ENCODE assay signal across 9 mouse cellular contexts in genomic region chr13:106876278-106876677, GRCm38 (mm10).
A peak's percentile ranks its signal among the peaks of the same experiment; 100 is the strongest.
DNase-seq lines count a peak whose midpoint lies in the region; ATAC-seq and TF ChIP-seq lines count a peak whose summit lies in the region.
"Had no signal": no experiment of that assay in that cellular context is flagged by ENCODE, and none has a peak within 500 bp of the region (broad histone marks: within the 10 kb centered on the region; RNA-seq: fewer than 3 reads in every experiment).

No protein-coding gene starts in this region.

- H3K36me3 ChIP-seq in kidney, postnatal 0 days (ENCODE audit: insufficient read depth, low read length): peaks cover 6% of the 10 kb centered on the region; the same call in 1 of the 2 replicates
- H3K36me3 ChIP-seq in kidney, embryonic 16.5 days (ENCODE audit: insufficient read depth, low read length): peaks cover 17% of the 10 kb centered on the region
- H3K36me3 ChIP-seq in liver, postnatal 0 days (replicated peaks; ENCODE audit: insufficient read depth, low read length): peaks cover 16% of the 10 kb centered on the region
- peaks cover 27% of the 10 kb centered on the region; the same call in 1 of the 2 replicates for H3K36me3 ChIP-seq in forebrain, embryonic 14.5 days (ENCODE audit: control insufficient read depth, insufficient read depth, low read length)

- no peak overlapping the region for H3K27ac ChIP-seq in kidney, postnatal 0 days
- H3K27ac ChIP-seq in kidney, embryonic 16.5 days (ENCODE audit: low read length): no peak overlapping the region
- no peak overlapping the region for H3K27ac ChIP-seq in liver, postnatal 0 days (ENCODE audit: low read depth)
- H3K27ac ChIP-seq in forebrain, embryonic 14.5 days (ENCODE audit: low read depth, low read length): no peak overlapping the region
- H3K27ac ChIP-seq: hindbrain, embryonic 14.5 days; limb, embryonic 12.5 days had no signal

- no peaks in the 10 kb centered on the region for H3K9me3 ChIP-seq in kidney, postnatal 0 days (replicated peaks; ENCODE audit: low read length)
- no peaks in the 10 kb centered on the region for H3K9me3 ChIP-seq in kidney, embryonic 16.5 days (ENCODE audit: low read length)
- H3K9me3 ChIP-seq in liver, postnatal 0 days (ENCODE audit: low read length): no peaks in the 10 kb centered on the region
- no peaks in the 10 kb centered on the region for H3K9me3 ChIP-seq in forebrain, embryonic 14.5 days (replicated peaks; ENCODE audit: control insufficient read depth, low read length)
- H3K9me3 ChIP-seq: limb, embryonic 12.5 days had no signal

- H3K27me3 ChIP-seq in kidney, postnatal 0 days (ENCODE audit: insufficient read depth, low read length): no peaks in the 10 kb centered on the region
- H3K27me3 ChIP-seq in kidney, embryonic 16.5 days (ENCODE audit: insufficient read depth, low read length): no peaks in the 10 kb centered on the region
- no peaks in the 10 kb centered on the region for H3K27me3 ChIP-seq in liver, postnatal 0 days (ENCODE audit: insufficient read depth, low read length)
- H3K27me3 ChIP-seq in forebrain, embryonic 14.5 days (replicated peaks; ENCODE audit: control insufficient read depth, insufficient read depth, low read length): no peaks in the 10 kb centered on the region
- H3K27me3 ChIP-seq: limb, embryonic 12.5 days had no signal

- peak; percentile 53 for TF ChIP-seq CTCF in kidney, postnatal 0 days (IDR thresholded peaks at IDR 0.05; ENCODE audit: low read depth)
- TF ChIP-seq CTCF in liver, postnatal 0 days (IDR thresholded peaks at IDR 0.05; ENCODE audit: low read depth): peak; percentile 76

- no peaks in the 10 kb centered on the region for H3K4me1 ChIP-seq in kidney, postnatal 0 days (replicated peaks; ENCODE audit: insufficient read depth, low read length)
- H3K4me1 ChIP-seq in kidney, embryonic 16.5 days (ENCODE audit: insufficient read depth, low read length): no peaks in the 10 kb centered on the region
- no peaks in the 10 kb centered on the region for H3K4me1 ChIP-seq in liver, postnatal 0 days (ENCODE audit: insufficient read depth)
- no peaks in the 10 kb centered on the region for H3K4me1 ChIP-seq in forebrain, embryonic 14.5 days (ENCODE audit: control insufficient read depth, insufficient read depth, low read length)
- H3K4me1 ChIP-seq: limb, embryonic 12.5 days had no signal

- no peak overlapping the region for H3K4me3 ChIP-seq in kidney, postnatal 0 days (replicated peaks; ENCODE audit: low read depth, low read length)
- H3K4me3 ChIP-seq in kidney, embryonic 16.5 days (ENCODE audit: low read length): no peak overlapping the region
- no peak overlapping the region for H3K4me3 ChIP-seq in liver, postnatal 0 days (ENCODE audit: low read depth, low read length)
- no peak overlapping the region for H3K4me3 ChIP-seq in forebrain, embryonic 14.5 days (ENCODE audit: low read depth, low read length)
- H3K4me3 ChIP-seq: limb, embryonic 12.5 days had no signal

- ATAC-seq in kidney, postnatal 0 days (replicated peaks; ENCODE audit: low FRiP score, low read depth): no peak
- ATAC-seq in kidney, embryonic 16.5 days (ENCODE audit: low FRiP score, low TSS enrichment): no peak
- ATAC-seq in liver, postnatal 0 days: no peak
- no peak for ATAC-seq in forebrain, embryonic 14.5 days

- WGBS in kidney, postnatal 0 days: 95% methylated on average over 1 of the region's 1 CpGs
- WGBS in kidney, embryonic 16.5 days: 100% methylated on average over 1 of the region's 1 CpGs
- 80% methylated on average over 1 of the region's 1 CpGs for WGBS in liver, postnatal 0 days (ENCODE audit: insufficient replicate concordance)
- 91% methylated on average over 1 of the region's 1 CpGs for WGBS in forebrain, embryonic 14.5 days

- no peak overlapping the region for H3K9ac ChIP-seq in kidney, postnatal 0 days (ENCODE audit: low read depth, low read length)
- H3K9ac ChIP-seq in kidney, embryonic 16.5 days (replicated peaks; ENCODE audit: low read length): no peak overlapping the region
- H3K9ac ChIP-seq in liver, postnatal 0 days (replicated peaks): no peak overlapping the region
- no peak overlapping the region for H3K9ac ChIP-seq in forebrain, embryonic 14.5 days (ENCODE audit: low read length)
- H3K9ac ChIP-seq: hindbrain, embryonic 14.5 days; limb, embryonic 12.5 days had no signal

- TF ChIP-seq EP300 in liver, postnatal 0 days (IDR thresholded peaks at IDR 0.05; ENCODE audit: low read depth): no peak

- H3K4me2 ChIP-seq in kidney, postnatal 0 days (ENCODE audit: low read length): no peak overlapping the region
- no peak overlapping the region for H3K4me2 ChIP-seq in kidney, embryonic 16.5 days (replicated peaks; ENCODE audit: low read depth, low read length)
- no peak overlapping the region for H3K4me2 ChIP-seq in liver, postnatal 0 days (ENCODE audit: low read depth, low read length)
- H3K4me2 ChIP-seq in forebrain, embryonic 14.5 days (ENCODE audit: low read length): no peak overlapping the region
- H3K4me2 ChIP-seq: hindbrain, embryonic 14.5 days; limb, embryonic 12.5 days had no signal

- peak; percentile 5 for DNase-seq in kidney, postnatal 0 days (ENCODE audit: low spot score)
- DNase-seq in CD4-positive, CD25-positive, alpha-beta regulatory T cell, adult 2 months (ENCODE audit: low read depth, low spot score): peak; percentile 48
- peak; percentile 1 for DNase-seq in T-cell, adult 2 months (ENCODE audit: low spot score)
- DNase-seq in liver, postnatal 0 days: no peak
- DNase-seq in urinary bladder, postnatal 4 days (ENCODE audit: low spot score in 2 of 2): no peak
- DNase-seq in forebrain, embryonic 14.5 days (ENCODE audit: low spot score): no peak

Comparison
In these comparisons a context has a peak if more than half of its experiments do, and no peak if none do; other contexts are left out.
1. DNase-seq: peak in kidney, postnatal 0 days (single experiment), CD4-positive, CD25-positive, alpha-beta regulatory T cell, adult 2 months (single experiment) and T-cell, adult 2 months (single experiment); none in liver, postnatal 0 days (single experiment), urinary bladder, postnatal 4 days (0 of 2) and forebrain, embryonic 14.5 days (single experiment).